Mouse (Mus musculus) embryonic fibroblast, embryonic 13.5 days (primary cell): ENCODE measurements around the gene Fgf11.
A peak's percentile ranks its signal among the peaks of the same experiment; 100 is the strongest.

Experiments
- CTCF ChIP-seq: IDR thresholded peaks from 2 replicates; pipeline ENCODE4 v1.5.1; 2011; ENCODE audit warnings: mild to moderate bottlenecking, control low read depth, low read length, moderate library complexity, borderline replicate concordance; ENCODE audit not compliant: insufficient read depth
- POLR2A ChIP-seq: IDR thresholded peaks from 2 replicates; pipeline ENCODE4 v1.6.1; 2011; ENCODE audit warnings: low read depth, mild to moderate bottlenecking, control low read depth, low read length, moderate library complexity

GRCm38 (mm10) chr11:69837952-69838713 lies 36.5 kb upstream of the Fgf11 start, which contains the start of gene Tmem256:
- TF ChIP-seq POLR2A (peak; percentile 79), CTCF (no peak)
